Mouse (Mus musculus) neural tube, embryonic 14.5 days (tissue): ENCODE data around the gene Med12l. TPM values are rescaled to one million over a fixed set of nuclear protein-coding genes. Genes with fewer than 3 reads are reported as not detected.
A peak's percentile ranks its signal among the peaks of the same experiment; 100 is the strongest.

Source experiments
- ATAC-seq: fragments of 200-750 bp; cut with Nextera tagmentation; 2 replicates; pipeline ENCODE4 v1.8.0; 2017; ENCODE audit warnings: low read depth, mild to moderate bottlenecking, moderate TSS enrichment, moderate library complexity
- H3K27ac ChIP-seq: fragments of 300-500 bp; sonication (generic); 2 replicates; pipeline ENCODE4 v1.5.1; 2014; ENCODE audit warnings: low read depth, mild to moderate bottlenecking, control low read depth, low read length, moderate library complexity, mixed read lengths
- H3K27me3 ChIP-seq: fragments of 300-500 bp; sonication (generic); 2 replicates; pipeline ENCODE4 v1.6.1; 2014; ENCODE audit warnings: low read length; ENCODE audit not compliant: control insufficient read depth, insufficient read depth
- H3K36me3 ChIP-seq: fragments of 300-500 bp; sonication (generic); 2 replicates; pipeline ENCODE4 v1.6.1; 2014; ENCODE audit warnings: low read length, mixed read lengths; ENCODE audit not compliant: control insufficient read depth, insufficient read depth
- H3K4me1 ChIP-seq: fragments of 300-500 bp; sonication (generic); 2 replicates; pipeline ENCODE4 v1.6.1; 2014; ENCODE audit warnings: low read length; ENCODE audit not compliant: control insufficient read depth, insufficient read depth
- H3K4me2 ChIP-seq: fragments of 300-500 bp; sonication (generic); 2 replicates; pipeline ENCODE4 v1.6.1; 2014; ENCODE audit warnings: mild to moderate bottlenecking, low read depth, low read length, control low read depth
- H3K4me3 ChIP-seq: fragments of 300-500 bp; sonication (generic); 2 replicates; pipeline ENCODE4 v1.5.1; 2014; ENCODE audit warnings: low read depth, low read length, control low read depth, mixed read lengths
- H3K9ac ChIP-seq: fragments of 300-500 bp; sonication (generic); replicated peaks from 2 replicates; pipeline ENCODE4 v1.6.1; 2014; ENCODE audit warnings: low read depth, mild to moderate bottlenecking, control low read depth, low read length, mixed read lengths
- H3K9me3 ChIP-seq: fragments of 300-500 bp; sonication (generic); 2 replicates; pipeline ENCODE4 v1.6.1; 2016; ENCODE audit warnings: low read length; ENCODE audit not compliant: control insufficient read depth
- WGBS: fragments of 180-500 bp; shearing (Covaris S2); extraction: QIAGEN DNeasy Blood & Tissue Kit; methylation state at CpG from one replicate; pipeline ENCODE4 v1.1.7; 2014; 5-methylcytosine and 5-hydroxymethylcytosine counted together
- polyA plus RNA-seq: library from polyadenylated mRNA; unstranded; fragments of >200 nt; fragmentation: Nextera tagmentation; extraction: Ambion mirVana; gene quantifications from 2 replicates; pipeline ENCODE4 v1.2.1, GENCODE M21; 2014

Gene Med12l
- polyA plus RNA-seq, 1 experiment from 2014 or later, result 9.9 TPM

DNA sequence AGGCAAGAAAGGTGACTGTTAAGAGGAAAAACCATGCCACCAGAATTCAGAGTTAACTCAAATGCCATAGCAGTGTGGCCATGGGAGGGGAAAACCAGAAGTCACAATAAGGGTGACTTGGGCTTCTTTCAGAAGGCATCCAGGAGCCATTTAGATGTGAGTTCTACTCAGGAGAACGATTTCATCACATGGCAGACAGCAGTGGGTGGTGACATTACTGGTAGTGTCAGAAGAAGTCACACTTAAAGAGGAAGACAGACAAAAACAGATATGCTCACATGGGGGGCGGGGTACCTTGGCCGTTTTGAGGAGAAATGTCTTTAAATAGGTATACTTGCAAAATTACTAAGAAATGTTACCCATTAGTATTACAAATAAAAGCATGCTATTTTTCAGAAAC, 258.4 kb downstream of the Med12l start:
- ATAC-seq, result no peak
- no peaks in the 10 kb centered on the region for H3K36me3 ChIP-seq
- WGBS, result 84% methylated on average over 3 of the region's 3 CpGs
- H3K9me3 ChIP-seq, result no peaks in the 10 kb centered on the region
- H3K27ac ChIP-seq, result no peak overlapping the region
- H3K4me1 ChIP-seq, result peaks cover 4% of the 10 kb centered on the region; the same call in 1 of the 2 replicates
- no peak overlapping the region for H3K4me3 ChIP-seq
- no peaks in the 10 kb centered on the region for H3K27me3 ChIP-seq
- H3K4me2 ChIP-seq, result no peak overlapping the region
- no peak overlapping the region for H3K9ac ChIP-seq

DNA sequence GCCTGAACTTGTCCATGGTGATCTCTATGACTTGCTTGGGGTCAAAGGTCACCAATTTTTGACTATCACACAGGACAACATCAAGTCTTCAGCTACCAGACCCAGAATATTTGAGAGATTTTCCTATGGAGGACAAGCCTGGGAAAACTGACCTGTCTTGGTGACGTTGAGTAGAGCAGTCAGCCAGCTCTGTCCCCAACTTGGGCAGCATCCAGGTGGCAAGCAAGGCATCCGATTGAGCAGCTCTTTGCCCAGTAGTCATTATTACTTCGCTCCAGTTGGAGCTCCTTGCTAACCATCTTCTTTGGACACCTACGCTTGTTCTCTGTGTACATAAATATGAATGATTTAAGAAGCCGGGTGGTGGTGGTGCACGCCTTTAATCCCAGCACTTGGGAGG, 265.2 kb downstream of the Med12l start:
- Histone ChIP-seq H3K27me3 (no peaks in the 10 kb centered on the region), H3K4me1 (no peaks in the 10 kb centered on the region), H3K4me3 (no peak overlapping the region), H3K27ac (no peak overlapping the region), H3K9me3 (no peaks in the 10 kb centered on the region), H3K36me3 (0 out of 2 replicates have a peak, but pooled peaks cover 4% of the 10 kb centered on the region), H3K4me2 (no peak overlapping the region), H3K9ac (no peak overlapping the region)
- 94% methylated on average over 6 of the region's 6 CpGs for WGBS
- ATAC-seq, result no peak

DNA sequence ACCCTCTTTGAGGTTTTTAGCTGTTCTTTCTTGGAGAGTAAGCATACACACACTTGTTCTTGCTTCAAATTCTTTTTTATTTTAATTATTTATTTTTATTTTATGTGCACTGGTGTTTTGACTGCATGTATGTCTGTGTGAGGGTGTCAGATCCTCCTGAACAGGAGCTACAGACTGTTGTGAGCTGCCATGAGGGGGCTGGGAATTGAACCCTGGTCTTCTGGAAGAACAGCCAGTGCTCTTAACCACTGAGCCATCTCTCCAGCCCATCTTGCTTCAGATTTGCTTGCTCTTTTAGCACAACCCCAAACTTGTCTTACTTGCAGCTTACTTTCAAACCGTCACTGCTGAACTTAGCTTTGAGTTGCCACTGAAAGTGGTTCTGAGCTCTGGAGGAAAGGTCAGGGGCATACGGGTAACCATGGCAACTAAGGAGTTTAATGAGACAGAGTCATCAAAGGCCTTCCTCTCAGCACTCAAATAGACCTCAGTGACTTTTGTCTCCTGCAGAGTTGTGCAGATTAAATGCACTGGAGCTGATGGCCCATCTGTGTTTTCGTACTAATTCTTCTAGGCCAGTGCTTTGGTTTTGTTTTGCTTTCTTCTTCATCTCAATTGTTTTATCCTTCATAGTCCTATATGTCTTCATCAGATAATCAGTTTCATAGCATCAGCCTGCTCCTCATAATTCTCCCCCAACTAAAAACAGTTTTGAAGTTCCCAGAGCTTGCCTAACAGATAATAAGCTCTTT, 272.1 kb downstream of the Med12l start:
- Histone ChIP-seq H3K4me2 (no peak overlapping the region), H3K27me3 (no peaks in the 10 kb centered on the region), H3K27ac (no peak overlapping the region), H3K4me1 (no peaks in the 10 kb centered on the region), H3K4me3 (no peak overlapping the region), H3K36me3 (peaks cover 9% of the 10 kb centered on the region; the same call in 1 of the 2 replicates), H3K9ac (no peak overlapping the region), H3K9me3 (no peaks in the 10 kb centered on the region)
- WGBS, result 5% methylated on average over 3 of the region's 3 CpGs
- no peak; the same call in 1 of the 2 replicates for ATAC-seq

DNA sequence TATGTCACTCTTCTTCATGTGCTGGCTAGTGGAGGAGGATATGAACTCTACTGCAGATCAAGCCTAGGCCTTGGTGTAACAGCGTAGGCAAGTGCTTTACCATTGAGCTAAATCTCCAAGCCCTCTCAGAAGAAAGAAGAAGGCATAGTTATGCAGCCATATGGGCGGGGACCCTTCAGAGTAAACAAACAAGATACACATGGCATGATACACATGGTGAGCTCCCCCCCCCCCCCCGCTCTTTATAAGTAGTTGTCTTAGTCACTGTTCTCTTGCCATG, 272.6 kb downstream of the Med12l start:
- Histone ChIP-seq H3K27me3 (no peaks in the 10 kb centered on the region), H3K4me1 (no peaks in the 10 kb centered on the region), H3K9me3 (no peaks in the 10 kb centered on the region), H3K27ac (no peak overlapping the region), H3K36me3 (peaks cover 9% of the 10 kb centered on the region; the same call in 1 of the 2 replicates), H3K4me3 (no peak overlapping the region), H3K4me2 (no peak overlapping the region), H3K9ac (no peak overlapping the region)
- 86% methylated on average over 3 of the region's 3 CpGs for WGBS
- ATAC-seq, result no peak

DNA sequence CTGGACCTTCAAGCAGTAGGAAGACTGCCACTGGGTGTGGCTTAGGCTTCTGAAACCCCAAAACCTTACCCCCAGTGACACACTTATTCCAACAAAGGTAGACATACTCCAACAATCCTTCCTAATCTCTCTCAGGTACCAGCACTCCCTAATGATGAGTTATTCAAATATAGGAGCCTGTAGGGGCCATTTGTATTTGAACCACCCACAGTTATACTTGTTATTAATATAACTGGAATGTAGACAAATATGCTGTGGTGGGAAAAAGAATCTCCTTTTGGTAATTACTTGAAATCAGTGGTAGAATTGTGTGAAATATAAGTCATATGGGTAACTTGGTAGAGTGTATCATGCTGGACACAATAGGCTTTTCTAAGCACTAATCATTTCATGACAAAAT, 273.0 kb downstream of the Med12l start:
- Histone ChIP-seq H3K27me3 (no peaks in the 10 kb centered on the region), H3K4me1 (no peaks in the 10 kb centered on the region), H3K4me3 (no peak overlapping the region), H3K9ac (no peak overlapping the region), H3K27ac (no peak overlapping the region), H3K4me2 (no peak overlapping the region), H3K9me3 (no peaks in the 10 kb centered on the region), H3K36me3 (peaks cover 9% of the 10 kb centered on the region; the same call in 1 of the 2 replicates)
- no peak for ATAC-seq

DNA sequence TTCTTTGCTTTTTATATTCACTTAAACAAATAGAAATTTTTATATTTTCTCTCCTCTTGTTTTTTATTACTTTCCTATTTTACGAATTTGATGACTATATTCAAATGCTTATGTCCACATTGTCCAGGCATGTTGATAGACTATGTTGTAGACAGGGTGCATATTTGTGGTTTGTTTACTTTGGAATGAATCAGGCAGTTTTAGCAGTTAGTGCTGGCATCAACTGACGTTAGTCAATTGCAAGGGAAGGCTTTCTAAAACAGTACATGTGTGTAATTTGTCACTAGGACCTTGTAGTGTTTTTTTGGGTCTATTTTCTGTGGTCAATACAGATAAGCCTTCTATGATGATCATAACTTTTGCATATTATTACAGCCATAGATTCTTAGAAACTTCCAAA, 284.9 kb downstream of the Med12l start:
- Histone ChIP-seq H3K4me3 (no peak overlapping the region), H3K27ac (no peak overlapping the region), H3K36me3 (no peaks in the 10 kb centered on the region), H3K27me3 (no peaks in the 10 kb centered on the region), H3K9ac (no peak overlapping the region), H3K9me3 (no peaks in the 10 kb centered on the region), H3K4me2 (no peak overlapping the region), H3K4me1 (no peaks in the 10 kb centered on the region)
- no peak for ATAC-seq
- WGBS, result 75% methylated on average over 2 of the region's 2 CpGs

DNA sequence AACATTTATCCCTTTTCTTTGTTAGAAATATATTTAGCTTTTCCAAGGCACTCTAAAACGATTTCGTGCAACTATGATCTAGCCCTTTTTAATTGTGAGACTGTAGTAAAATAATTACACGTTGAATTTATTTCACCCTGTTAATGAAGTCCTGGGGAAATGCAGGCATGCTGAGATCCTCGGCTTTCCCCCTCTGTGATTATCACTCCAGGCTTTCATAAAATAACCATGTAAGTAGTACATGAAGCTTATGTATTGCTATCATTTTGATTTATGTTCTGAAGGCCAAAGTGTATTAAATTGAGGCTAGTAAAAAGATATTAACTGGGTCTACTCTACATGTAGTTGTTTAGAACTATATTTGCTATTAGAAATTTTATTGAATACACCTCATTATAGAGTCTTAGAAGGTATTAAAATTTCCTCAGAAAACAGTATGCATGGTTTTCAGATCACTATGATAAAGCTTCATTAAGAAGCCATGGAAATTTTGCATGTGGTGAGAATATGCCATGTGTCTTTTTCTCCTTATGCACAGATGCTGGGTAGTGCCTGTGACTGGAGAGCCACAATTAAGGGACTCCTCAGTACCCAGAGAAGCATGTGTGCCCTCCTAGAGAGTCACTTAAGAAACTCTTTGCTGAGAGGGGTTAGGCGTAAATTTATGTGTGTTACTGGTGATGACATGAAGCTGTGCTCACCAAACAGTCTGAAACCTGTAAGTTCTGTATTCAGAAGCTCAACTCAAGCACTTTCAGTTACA, 288.0 kb downstream of the Med12l start:
- WGBS, result 49% methylated on average over 5 of the region's 5 CpGs
- H3K4me3 ChIP-seq, result no peak overlapping the region
- H3K9me3 ChIP-seq, result no peaks in the 10 kb centered on the region
- H3K27me3 ChIP-seq, result no peaks in the 10 kb centered on the region
- no peak overlapping the region for H3K27ac ChIP-seq
- ATAC-seq, result peak; percentile 75
- H3K4me2 ChIP-seq, result no peak overlapping the region
- no peaks in the 10 kb centered on the region for H3K4me1 ChIP-seq
- H3K9ac ChIP-seq, result no peak overlapping the region
- H3K36me3 ChIP-seq, result no peaks in the 10 kb centered on the region

DNA sequence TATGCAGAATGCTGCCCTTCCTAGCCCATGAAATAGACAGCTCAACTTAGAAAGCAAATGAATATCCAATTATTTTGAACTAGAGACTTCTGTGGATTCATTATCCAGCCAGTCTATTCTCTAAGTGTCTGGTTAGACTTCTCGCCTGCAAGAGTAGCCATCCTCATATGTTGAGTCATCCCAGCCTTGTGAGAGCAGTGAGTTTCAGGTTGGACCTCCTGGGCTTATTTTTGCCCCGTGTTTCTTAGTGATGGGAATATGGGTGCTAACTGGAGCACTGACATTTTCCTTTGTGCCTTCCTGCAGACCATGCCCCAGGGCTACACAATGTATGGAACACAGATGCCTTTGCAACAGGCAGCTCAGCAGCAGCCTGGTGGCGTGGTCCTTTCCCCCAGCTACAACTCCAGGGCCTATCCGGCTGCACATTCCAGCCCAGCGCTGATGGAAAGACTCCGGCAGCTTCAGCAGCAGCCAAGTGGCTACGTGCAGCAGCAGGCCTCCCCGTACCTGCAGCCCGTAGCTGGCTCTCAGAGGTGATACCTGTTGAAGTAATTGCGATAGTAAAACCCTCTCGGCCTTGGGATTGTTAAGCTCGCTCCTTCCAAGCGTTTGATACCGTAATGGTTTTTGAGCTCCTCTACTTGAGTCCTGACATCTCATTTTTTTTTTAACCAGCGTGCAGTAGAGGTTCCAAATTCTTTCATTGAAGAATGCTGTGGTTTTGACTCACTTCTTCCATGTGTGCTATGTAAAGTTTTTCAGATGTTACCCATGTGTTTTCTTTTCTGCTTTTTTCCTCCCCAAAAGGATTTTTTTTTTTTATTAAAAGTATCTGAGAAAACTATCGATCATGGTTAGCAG, 290.3 kb downstream of the Med12l start:
- ATAC-seq, result no peak
- H3K27ac ChIP-seq, result no peak overlapping the region
- H3K4me3 ChIP-seq, result no peak overlapping the region
- no peak overlapping the region for H3K4me2 ChIP-seq
- no peaks in the 10 kb centered on the region for H3K4me1 ChIP-seq
- H3K9ac ChIP-seq, result no peak overlapping the region
- no peaks in the 10 kb centered on the region for H3K36me3 ChIP-seq
- H3K27me3 ChIP-seq, result no peaks in the 10 kb centered on the region
- WGBS, result 90% methylated on average over 16 of the region's 16 CpGs
- H3K9me3 ChIP-seq, result no peaks in the 10 kb centered on the region
